ENCODE assay signal across 20 mouse cellular contexts in genomic region chr2:46870772-46871171, GRCm38 (mm10).
DNase-seq lines count a peak whose midpoint lies in the region; ATAC-seq and TF ChIP-seq lines count a peak whose summit lies in the region.
"Had no signal": no experiment of that assay in that cellular context is flagged by ENCODE, and none has a peak within 500 bp of the region (broad histone marks: within the 10 kb centered on the region; RNA-seq: fewer than 3 reads in every experiment).

No protein-coding gene starts in this region.

- H3K27ac ChIP-seq in midbrain, embryonic 14.5 days (replicated peaks; ENCODE audit: low read depth, low read length), result no peak overlapping the region
- H3K27ac ChIP-seq in midbrain, embryonic 11.5 days (ENCODE audit: low read depth, low read length), result no peak overlapping the region
- H3K27ac ChIP-seq in stomach, embryonic 16.5 days (ENCODE audit: low read length), result peak overlapping the region; percentile 28; the same call in 1 of the 2 replicates
- H3K27ac ChIP-seq: embryonic facial prominence, embryonic 12.5 days; forebrain, embryonic 15.5 days; heart, adult 2 months; heart, embryonic 15.5 days; hindbrain, embryonic 14.5 days had no signal

- no peaks in the 10 kb centered on the region for H3K27me3 ChIP-seq in midbrain, embryonic 14.5 days (ENCODE audit: control insufficient read depth, insufficient read depth, low read length)
- no peaks in the 10 kb centered on the region for H3K27me3 ChIP-seq in midbrain, embryonic 11.5 days (ENCODE audit: control insufficient read depth, insufficient read depth, low read length)
- H3K27me3 ChIP-seq in stomach, embryonic 16.5 days (ENCODE audit: control insufficient read depth, insufficient read depth, low read length), result no peaks in the 10 kb centered on the region
- H3K27me3 ChIP-seq: embryonic facial prominence, embryonic 12.5 days; forebrain, embryonic 15.5 days; heart, embryonic 15.5 days had no signal

- TF ChIP-seq POLR2A in brain, embryonic 14.5 days (IDR thresholded peaks at IDR 0.05; ENCODE audit: borderline replicate concordance, extremely low read depth, insufficient read depth, insufficient read length, poor library complexity, severe bottlenecking), result no peak
- no peak for TF ChIP-seq POLR2A in lung, adult 2 months (IDR thresholded peaks at IDR 0.05; ENCODE audit: borderline replicate concordance, extremely low read depth, low read depth, low read length)

- H3K36me3 ChIP-seq in midbrain, embryonic 14.5 days (ENCODE audit: control insufficient read depth, insufficient read depth, low read length), result no peaks in the 10 kb centered on the region
- H3K36me3 ChIP-seq in midbrain, embryonic 11.5 days (ENCODE audit: control insufficient read depth, insufficient read depth, low read length), result no peaks in the 10 kb centered on the region
- no peaks in the 10 kb centered on the region for H3K36me3 ChIP-seq in stomach, embryonic 16.5 days (ENCODE audit: control insufficient read depth, insufficient read depth, low read length)
- H3K36me3 ChIP-seq: embryonic facial prominence, embryonic 12.5 days; forebrain, embryonic 15.5 days; heart, embryonic 15.5 days had no signal

- no peak for TF ChIP-seq CTCF in brain, embryonic 14.5 days (IDR thresholded peaks at IDR 0.05; ENCODE audit: borderline replicate concordance, extremely low read depth, insufficient read depth, insufficient read length)
- TF ChIP-seq CTCF in lung, adult 2 months (IDR thresholded peaks at IDR 0.05; ENCODE audit: insufficient read depth, low read length), result no peak

- H3K9ac ChIP-seq in midbrain, embryonic 14.5 days (replicated peaks; ENCODE audit: low read length), result no peak overlapping the region
- H3K9ac ChIP-seq in midbrain, embryonic 11.5 days (ENCODE audit: low read length), result no peak overlapping the region
- no peak overlapping the region for H3K9ac ChIP-seq in stomach, embryonic 16.5 days (ENCODE audit: low read length)
- H3K9ac ChIP-seq: embryonic facial prominence, embryonic 12.5 days; forebrain, embryonic 15.5 days; heart, embryonic 15.5 days; hindbrain, embryonic 14.5 days had no signal

- no peaks in the 10 kb centered on the region for H3K9me3 ChIP-seq in midbrain, embryonic 14.5 days (ENCODE audit: control insufficient read depth, low read length)
- H3K9me3 ChIP-seq in midbrain, embryonic 11.5 days (ENCODE audit: control insufficient read depth, low read length), result no peaks in the 10 kb centered on the region
- no peaks in the 10 kb centered on the region for H3K9me3 ChIP-seq in stomach, embryonic 16.5 days (replicated peaks; ENCODE audit: control insufficient read depth, low read length)
- H3K9me3 ChIP-seq: embryonic facial prominence, embryonic 12.5 days; forebrain, embryonic 15.5 days; heart, embryonic 15.5 days had no signal

- DNase-seq in midbrain, embryonic 14.5 days, result peak; percentile 25
- DNase-seq in midbrain, embryonic 11.5 days (ENCODE audit: low spot score, missing footprints), result no peak
- DNase-seq in brain, embryonic 14.5 days (ENCODE audit: low read depth), result peak; percentile 59
- peak; percentile 5 for DNase-seq in embryo, embryonic 11 days
- no peak for DNase-seq in lung, adult 2 months
- DNase-seq in thymus, postnatal 0 days (ENCODE audit: low spot score), result no peak
- DNase-seq: adrenal gland, adult 2 months; adrenal gland, postnatal 25 days; cerebellum, adult 11-12 months; cerebellum, adult 9-10 months; cerebellum, postnatal 25 days; gastrocnemius, postnatal 14 days; heart, adult 2 months; heart, postnatal 14 days had no signal

- H3K4me3 ChIP-seq in midbrain, embryonic 14.5 days (replicated peaks; ENCODE audit: low read depth, low read length), result no peak overlapping the region
- no peak overlapping the region for H3K4me3 ChIP-seq in midbrain, embryonic 11.5 days (ENCODE audit: low read depth, low read length)
- H3K4me3 ChIP-seq in stomach, embryonic 16.5 days (replicated peaks; ENCODE audit: low read length), result no peak overlapping the region
- H3K4me3 ChIP-seq in lung, adult 2 months (replicated peaks; ENCODE audit: extremely low read depth, low read depth, low read length), result no peak overlapping the region
- H3K4me3 ChIP-seq: embryonic facial prominence, embryonic 12.5 days; forebrain, embryonic 15.5 days; heart, adult 2 months; heart, embryonic 15.5 days had no signal

- ATAC-seq in midbrain, embryonic 14.5 days (ENCODE audit: low FRiP score, low TSS enrichment), result no peak
- no peak for ATAC-seq in midbrain, embryonic 11.5 days (ENCODE audit: low FRiP score)
- ATAC-seq in stomach, embryonic 16.5 days (ENCODE audit: insufficient read depth, low FRiP score), result no peak
- ATAC-seq: forebrain, embryonic 15.5 days had no signal

- no peaks in the 10 kb centered on the region for H3K4me1 ChIP-seq in midbrain, embryonic 14.5 days (ENCODE audit: control insufficient read depth, insufficient read depth, low read length)
- H3K4me1 ChIP-seq in midbrain, embryonic 11.5 days (ENCODE audit: control insufficient read depth, insufficient read depth, low read length), result no peaks in the 10 kb centered on the region
- H3K4me1 ChIP-seq in stomach, embryonic 16.5 days (ENCODE audit: control insufficient read depth, insufficient read depth, low read length), result no peaks in the 10 kb centered on the region
- H3K4me1 ChIP-seq in lung, adult 2 months (ENCODE audit: control insufficient read depth, insufficient read depth, low read length), result no peaks in the 10 kb centered on the region
- H3K4me1 ChIP-seq: embryonic facial prominence, embryonic 12.5 days; forebrain, embryonic 15.5 days; heart, embryonic 15.5 days had no signal

- H3K4me2 ChIP-seq in midbrain, embryonic 14.5 days (ENCODE audit: low read length), result no peak overlapping the region
- no peak overlapping the region for H3K4me2 ChIP-seq in midbrain, embryonic 11.5 days
- H3K4me2 ChIP-seq in stomach, embryonic 16.5 days (ENCODE audit: low read depth, low read length), result no peak overlapping the region
- H3K4me2 ChIP-seq: embryonic facial prominence, embryonic 12.5 days; forebrain, embryonic 15.5 days; heart, embryonic 11.5 days; heart, embryonic 15.5 days; hindbrain, embryonic 14.5 days had no signal

- 58% methylated on average over 4 of the region's 4 CpGs for WGBS in midbrain, embryonic 14.5 days
- 80% methylated on average over 4 of the region's 4 CpGs for WGBS in midbrain, embryonic 11.5 days
- 70% methylated on average over 4 of the region's 4 CpGs for WGBS in stomach, embryonic 16.5 days
- WGBS in lung, adult 2 months, result 76% methylated on average over 4 of the region's 4 CpGs

Comparison
In these comparisons a context has a peak if more than half of its experiments do, and no peak if none do; other contexts are left out.
1. DNase-seq: peak in midbrain, embryonic 14.5 days (single experiment), brain, embryonic 14.5 days (single experiment) and embryo, embryonic 11 days (single experiment); none in midbrain, embryonic 11.5 days (single experiment), lung, adult 2 months (single experiment) and thymus, postnatal 0 days (single experiment).